Mouse (Mus musculus): ENCODE results near the gene App.

DNA sequence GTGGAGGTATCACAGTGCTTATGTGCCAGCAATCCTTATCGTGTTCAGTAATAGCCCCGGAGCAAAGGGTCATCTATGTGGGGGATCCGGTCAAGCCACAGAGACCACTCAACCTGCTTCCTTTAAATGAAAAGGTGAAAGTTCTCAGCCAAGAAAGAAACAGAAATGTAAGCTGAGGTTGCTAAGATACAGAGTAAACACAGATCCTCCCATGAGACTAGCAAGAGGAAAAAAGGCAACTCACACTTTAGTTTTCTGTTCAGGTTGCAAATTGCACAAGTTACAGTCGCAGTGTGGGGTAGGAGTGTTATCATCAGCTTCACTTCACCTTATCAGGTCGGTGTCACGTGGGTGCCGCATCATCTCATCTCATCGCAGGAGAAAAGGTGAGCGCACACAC lies 41.6 kb upstream of the App start:
- TF ChIP-seq CTCF (IDR thresholded peaks at IDR 0.05) (no peak), POLR2A (IDR thresholded peaks at IDR 0.05; ENCODE audit: insufficient read depth, low read depth, low read length) (no peak), EP300 (IDR thresholded peaks at IDR 0.05; ENCODE audit: insufficient read depth, low read depth, low read length) (no peak)

Data from heart, adult 2 months (tissue).